Mouse (Mus musculus): ENCODE measurements around the gene R3hdm2.

DNA sequence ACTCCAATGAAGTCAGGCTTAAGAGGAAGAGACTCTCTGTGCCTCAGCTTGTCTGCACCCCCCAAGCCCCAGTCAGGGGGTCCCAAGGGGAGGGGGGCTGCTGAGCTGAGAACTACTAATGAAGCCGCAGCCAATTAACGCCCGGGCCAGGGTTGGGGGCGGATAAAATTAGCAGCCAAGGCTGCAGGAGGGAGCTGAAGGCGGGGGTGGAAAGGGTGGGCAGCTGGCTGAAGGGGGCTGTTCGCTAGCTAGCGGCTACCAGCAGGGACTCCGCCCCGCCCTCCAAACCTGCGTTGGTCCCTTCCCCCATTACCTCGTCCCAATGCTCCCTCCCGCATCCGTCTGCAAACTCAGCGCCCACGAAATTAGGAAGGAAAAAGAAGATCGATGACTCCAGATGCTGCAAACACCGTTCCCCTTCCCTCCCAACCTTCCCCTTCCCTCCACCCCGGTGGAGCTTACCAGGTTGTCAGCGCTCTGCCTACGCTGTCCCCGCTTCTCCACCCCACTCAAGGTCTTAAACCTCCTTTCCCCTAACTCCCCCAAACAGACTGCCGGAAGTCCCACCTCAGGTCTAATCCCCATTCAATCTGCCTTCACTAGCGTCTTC is 144.6 kb downstream of the R3hdm2 start:
- TF ChIP-seq POLR2A (IDR thresholded peaks at IDR 0.05; ENCODE audit: control insufficient read depth, extremely low read depth, insufficient read depth, low read length, poor library complexity) (no peak), CTCF (IDR thresholded peaks at IDR 0.05; ENCODE audit: borderline replicate concordance, control insufficient read depth, extremely low read depth, insufficient read depth, low read length, poor library complexity) (no peak)

All from thymus, adult 2 months (tissue).